Mouse (Mus musculus): ENCODE measurements around the gene Usp2. TPM values are rescaled to one million over a fixed set of nuclear protein-coding genes. Genes with fewer than 3 reads are reported as not detected.

The Usp2 gene
- total RNA-seq, 2 experiments from 2014 or later = 142 to 224 TPM

DNA sequence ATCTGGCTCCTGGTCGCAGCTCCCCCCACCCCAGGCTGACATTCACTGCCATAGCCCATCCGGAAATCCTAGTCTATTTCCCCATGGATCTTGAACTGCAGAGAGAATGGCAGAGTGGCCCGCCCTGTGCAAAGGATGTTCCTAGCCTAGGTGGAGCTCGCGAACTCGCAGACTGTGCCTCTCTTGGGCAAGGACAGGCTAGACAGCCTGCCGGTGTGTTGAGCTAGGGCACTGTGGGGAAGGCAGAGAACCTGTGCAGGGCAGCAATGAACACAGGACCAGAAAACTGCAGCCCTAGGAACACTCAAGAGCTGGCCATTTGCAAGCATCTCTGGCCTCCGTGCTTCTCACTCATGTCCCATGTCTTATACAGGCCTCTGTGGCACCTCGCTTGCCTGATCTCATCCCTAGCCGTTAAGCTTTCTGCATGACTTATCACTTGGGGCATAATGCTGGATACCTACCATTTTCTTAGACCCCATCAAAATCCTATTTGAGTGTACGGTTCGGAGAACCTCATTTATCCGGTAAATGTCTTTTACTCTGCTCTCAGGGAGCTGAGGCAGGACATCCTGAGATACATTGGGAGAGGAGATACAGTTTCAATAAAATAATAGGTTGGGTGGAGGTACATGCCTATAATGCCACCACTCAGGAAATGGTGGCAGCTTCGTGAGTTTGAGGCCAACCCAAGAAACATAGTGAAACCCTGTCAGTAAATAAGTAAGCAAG, 22.2 kb upstream of the Usp2 start:
- no peak for DNase-seq
- intact Hi-C loops (cut with DNase I; ENCODE audit: low total_unique reads) = loop anchor here (5.0 kb wide), 1 partner anchor 52 kb away; no protein-coding TSS in a partner anchor

DNA sequence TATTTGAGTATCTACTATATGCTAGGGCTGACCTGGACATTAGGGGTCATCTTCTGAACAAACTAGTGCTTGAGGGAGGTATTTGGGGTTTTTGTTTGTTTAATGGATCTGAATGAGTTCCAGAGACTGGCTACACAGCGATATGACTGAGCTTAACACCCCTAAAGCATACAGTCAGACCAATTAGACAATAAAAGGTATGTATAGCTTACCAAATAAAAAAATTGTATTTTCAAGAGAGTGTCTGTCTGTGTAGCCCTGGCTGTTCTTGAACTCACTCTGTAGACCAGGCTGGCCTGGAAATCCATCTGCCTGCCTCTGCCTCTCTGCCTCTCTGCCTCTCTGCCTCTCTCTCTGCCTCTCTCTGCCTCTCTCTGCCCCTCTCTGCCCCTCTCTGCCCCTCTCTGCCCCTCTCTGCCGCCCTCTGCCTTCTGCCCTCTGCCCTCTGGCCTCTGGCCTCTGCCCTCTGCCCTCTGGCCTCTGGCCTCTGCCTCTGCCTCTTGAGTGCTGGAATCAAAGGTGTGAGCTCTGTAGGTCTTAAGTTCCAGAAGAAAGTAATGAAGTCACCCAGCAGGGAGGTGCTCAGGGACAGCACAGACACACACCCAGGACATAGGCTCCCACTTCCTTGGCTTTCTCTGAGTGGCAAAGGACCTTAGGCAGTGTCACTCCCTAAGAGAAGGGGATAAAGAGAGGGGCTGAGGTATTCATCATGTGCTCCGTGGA, 21.5 kb upstream of the Usp2 start:
- intact Hi-C loops (cut with DNase I; ENCODE audit: low total_unique reads) = loop anchor here (5.0 kb wide), 1 partner anchor 53 kb away; no protein-coding TSS in a partner anchor
- DNase-seq = no peak

DNA sequence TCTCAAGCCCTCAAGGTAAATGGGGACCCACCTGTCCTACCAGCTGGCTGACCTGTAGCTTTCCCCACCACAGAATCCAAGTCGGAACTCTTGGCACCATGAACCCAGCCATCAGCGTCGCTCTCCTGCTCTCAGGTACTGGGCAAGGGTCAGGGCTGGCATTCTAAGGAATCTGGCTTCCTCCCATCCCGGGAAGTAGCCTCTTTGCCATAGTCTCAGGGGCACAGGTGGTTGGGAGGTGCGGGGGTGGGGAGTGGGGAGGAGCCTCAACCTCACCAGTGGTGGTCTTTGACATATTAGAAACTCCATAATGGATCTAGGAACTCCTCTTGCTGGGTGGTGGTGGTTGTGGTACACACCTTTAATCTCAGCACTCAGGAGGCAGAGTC, 20.9 kb upstream of the Usp2 start:
- no peak for DNase-seq
- intact Hi-C loops (cut with DNase I; ENCODE audit: low total_unique reads) = loop anchor here (5.0 kb wide), 1 partner anchor 54 kb away; no protein-coding TSS in a partner anchor

DNA sequence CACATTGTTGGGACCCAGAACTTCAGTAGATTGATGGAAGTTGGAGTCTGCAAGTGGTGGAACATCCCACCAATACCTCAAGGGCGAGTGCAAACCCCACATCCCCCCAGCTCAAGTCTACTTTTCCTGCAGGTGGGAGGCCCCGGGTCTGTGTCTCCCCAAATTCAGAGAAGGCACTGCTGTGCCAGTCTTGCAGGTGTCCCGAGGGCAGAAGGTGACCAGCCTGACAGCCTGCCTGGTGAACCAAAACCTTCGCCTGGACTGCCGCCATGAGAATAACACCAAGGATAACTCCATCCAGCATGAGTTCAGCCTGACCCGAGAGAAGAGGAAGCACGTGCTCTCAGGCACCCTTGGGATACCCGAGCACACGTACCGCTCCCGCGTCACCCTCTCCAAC, 20.4 kb upstream of the Usp2 start:
- intact Hi-C loops (cut with DNase I; ENCODE audit: low total_unique reads) = loop anchor here (5.0 kb wide), 1 partner anchor 54 kb away; no protein-coding TSS in a partner anchor

DNA sequence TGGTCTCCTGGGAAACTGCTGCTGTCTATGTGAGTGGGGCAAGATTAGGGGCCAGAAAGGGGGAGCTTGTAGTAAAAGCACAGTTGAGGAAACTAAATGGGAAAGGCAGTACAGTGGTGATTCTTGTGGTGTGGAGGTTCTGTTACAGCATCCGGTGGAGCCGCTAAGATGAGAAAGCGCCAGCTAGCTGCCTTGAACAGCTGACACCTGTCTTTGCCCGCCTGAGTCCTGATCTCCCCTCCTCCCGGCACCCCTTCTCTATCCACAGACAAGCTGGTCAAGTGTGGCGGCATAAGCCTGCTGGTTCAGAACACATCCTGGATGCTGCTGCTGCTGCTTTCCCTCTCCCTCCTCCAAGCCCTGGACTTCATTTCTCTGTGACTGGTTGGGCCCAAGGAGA, 19.8 kb upstream of the Usp2 start:
- intact Hi-C loops (cut with DNase I; ENCODE audit: low total_unique reads) = loop anchor here (5.0 kb wide), 1 partner anchor 55 kb away; no protein-coding TSS in a partner anchor
- DNase-seq = no peak

More for the DNA sequence above, 20.4 kb upstream of the Usp2 start:
- DNase-seq = no peak

DNA sequence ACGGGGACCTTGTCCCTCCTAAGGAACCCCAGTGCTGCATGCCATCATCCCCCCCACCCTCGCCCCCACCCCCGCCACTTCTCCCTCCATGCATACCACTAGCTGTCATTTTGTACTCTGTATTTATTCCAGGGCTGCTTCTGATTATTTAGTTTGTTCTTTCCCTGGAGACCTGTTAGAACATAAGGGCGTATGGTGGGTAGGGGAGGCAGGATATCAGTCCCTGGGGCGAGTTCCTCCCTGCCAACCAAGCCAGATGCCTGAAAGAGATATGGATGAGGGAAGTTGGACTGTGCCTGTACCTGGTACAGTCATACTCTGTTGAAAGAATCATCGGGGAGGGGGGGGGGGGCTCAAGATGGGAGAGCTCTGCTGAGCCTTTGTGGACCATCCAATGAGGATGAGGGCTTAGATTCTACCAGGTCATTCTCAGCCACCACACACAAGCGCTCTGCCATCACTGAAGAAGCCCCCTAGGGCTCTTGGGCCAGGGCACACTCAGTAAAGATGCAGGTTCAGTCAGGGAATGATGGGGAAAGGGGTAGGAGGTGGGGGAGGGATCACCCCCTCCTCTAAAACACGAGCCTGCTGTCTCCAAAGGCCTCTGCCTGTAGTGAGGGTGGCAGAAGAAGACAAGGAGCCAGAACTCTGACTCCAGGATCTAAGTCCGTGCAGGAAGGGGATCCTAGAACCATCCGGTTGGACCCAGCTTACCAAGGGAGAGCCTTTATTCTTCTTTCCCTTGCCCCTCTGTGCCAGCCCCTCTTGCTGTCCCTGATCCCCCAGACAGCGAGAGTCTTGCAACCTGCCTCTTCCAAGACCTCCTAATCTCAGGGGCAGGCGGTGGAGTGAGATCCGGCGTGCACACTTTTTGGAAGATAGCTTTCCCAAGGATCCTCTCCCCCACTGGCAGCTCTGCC, 19.0 kb upstream of the Usp2 start:
- DNase-seq = no peak
- intact Hi-C loops (cut with DNase I; ENCODE audit: low total_unique reads) = loop anchor here (5.0 kb wide), 1 partner anchor 56 kb away; no protein-coding TSS in a partner anchor

DNA sequence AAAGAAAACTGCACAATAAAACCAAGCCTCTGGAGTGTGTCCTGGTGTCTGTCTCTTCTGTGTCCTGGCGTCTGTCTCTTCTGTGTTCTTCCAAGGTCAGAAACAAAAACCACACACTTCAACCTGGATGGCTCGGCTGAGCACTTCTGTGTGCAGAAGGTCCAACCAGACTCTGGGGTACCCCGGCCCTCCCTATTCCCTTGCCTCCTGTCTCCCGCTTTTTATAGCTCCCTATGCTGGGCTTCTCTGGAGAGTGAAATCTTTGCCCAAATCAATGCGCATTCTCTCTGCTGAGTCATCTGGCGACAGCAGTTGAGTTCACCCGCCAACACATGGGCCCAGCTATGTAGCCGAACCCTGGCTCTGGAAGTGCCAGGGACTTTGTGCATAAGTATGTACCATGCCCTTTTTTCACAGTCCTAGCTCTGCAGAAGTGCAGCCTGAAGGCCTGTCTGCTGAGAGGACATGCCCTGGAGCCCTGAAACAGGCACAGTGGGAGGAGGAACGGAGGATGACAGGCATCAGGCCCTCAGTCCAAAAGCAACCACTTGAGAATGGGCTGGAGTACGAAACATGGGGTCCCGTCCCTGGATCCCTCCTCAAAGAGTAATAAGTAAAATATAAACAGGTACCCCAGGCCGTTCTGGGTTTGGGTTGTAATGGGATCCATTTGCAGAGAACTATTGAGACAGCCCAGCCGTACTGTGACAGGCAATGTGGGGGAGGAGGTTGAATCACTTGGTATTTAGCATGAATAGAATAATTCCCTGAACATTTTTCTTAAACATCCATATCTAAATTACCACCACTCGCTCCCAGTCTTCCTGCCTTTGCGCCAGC, 18.1 kb upstream of the Usp2 start:
- no peak for DNase-seq
- intact Hi-C loops (cut with DNase I; ENCODE audit: low total_unique reads) = loop anchor here (5.0 kb wide), 1 partner anchor 56 kb away; no protein-coding TSS in a partner anchor

DNA sequence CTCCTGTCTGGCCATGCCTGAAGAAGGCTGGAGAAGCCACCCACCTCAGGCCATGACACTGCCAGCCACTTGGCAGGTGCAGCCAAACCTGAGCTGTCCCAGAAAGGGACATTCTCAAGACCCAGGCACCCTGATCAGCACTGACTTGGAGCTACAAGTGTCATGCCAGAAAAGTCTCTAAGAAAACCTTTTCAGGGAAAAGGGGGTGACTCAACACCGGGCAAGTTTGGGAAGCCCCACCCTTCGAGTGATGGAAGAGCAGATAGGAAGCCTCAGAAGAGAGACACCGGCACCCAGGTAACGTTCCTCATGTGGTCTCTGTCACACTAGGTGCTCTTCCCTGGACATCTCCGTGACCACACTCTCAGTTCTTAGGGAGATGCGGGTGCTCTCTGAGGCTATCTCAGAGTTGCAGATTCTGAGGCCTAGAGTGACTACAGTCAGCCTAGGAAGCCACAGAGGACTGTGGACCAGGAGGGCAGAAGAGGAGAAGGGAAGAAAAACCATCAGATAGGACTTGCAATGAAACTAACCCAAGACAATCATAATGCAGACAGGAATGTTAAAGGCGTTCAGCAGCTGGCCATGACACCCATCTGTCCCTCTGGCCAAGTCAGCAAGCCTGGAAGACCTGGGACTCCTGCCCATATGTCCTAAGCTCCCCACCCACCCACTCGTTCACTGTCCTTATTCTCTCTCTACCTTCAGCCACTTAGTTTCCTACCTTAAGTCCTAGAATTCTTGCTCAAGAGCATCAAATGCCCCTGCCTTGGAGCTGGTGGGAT, 17.2 kb upstream of the Usp2 start:
- intact Hi-C loops (cut with DNase I; ENCODE audit: low total_unique reads) = loop anchor here (5.0 kb wide), 1 partner anchor 57 kb away; no protein-coding TSS in a partner anchor
- no peak for DNase-seq

DNA sequence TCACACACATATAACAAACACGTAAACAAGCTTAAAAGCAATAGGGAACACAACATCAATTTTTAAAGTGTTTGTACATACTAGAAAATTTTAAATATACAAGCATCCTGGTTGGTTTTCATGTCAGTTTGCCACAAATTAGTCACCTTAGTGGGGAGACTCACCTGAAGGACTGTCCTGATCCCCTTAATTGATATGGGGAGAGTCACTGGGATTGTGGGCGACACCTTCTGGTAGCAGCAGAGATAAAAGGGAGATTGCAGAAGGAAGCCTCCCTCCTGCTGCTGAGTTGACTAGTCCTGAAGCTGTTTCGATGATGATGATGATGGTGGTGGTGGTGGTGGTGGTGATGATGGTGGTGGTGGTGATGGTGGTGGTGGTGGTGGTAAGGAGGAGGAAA, 14.0 kb upstream of the Usp2 start:
- intact Hi-C loops (cut with DNase I; ENCODE audit: low total_unique reads) = no loop called here
- DNase-seq = no peak

DNA sequence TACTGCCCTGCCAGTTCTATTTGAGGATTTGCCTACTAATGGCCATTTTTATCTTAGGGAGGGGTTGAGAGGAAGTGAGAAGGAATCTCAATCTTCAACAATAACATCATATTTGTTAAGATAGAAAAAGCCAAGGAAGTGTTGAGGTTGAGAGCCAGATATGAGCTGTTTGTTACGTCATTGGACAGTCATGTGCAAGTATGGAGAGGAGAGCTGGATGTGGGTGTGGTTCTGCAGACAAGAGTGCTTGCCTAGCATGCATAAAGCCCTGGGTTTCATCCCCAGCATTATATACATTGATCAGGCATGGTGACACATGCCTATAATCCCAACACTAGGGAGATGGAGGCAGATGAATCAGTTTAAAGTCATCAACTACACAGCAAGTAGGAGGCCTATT, 12.9 kb upstream of the Usp2 start:
- intact Hi-C loops (cut with DNase I; ENCODE audit: low total_unique reads) = no loop called here
- no peak for DNase-seq

DNA sequence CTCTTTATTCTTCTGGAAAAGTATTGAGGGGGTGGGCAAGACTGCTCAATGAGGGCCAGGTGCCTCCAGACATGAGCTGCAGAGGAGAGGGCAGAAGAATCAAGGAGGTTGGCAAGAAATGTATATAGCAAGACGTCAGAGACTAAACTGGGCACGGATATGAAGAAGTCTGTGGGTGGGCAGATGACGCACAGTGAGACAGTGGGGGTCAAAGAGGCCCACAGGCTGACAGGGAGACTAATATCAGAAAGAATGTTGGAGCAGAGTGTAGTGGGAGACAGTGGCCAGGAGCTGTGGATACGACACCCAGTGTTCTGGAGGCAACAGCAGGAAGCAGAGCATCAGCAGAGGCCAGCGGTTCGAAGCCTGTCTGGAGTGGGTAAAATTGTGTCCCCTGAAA, 8.2 kb upstream of the Usp2 start:
- intact Hi-C loops (cut with DNase I; ENCODE audit: low total_unique reads) = no loop called here
- DNase-seq = no peak

DNA sequence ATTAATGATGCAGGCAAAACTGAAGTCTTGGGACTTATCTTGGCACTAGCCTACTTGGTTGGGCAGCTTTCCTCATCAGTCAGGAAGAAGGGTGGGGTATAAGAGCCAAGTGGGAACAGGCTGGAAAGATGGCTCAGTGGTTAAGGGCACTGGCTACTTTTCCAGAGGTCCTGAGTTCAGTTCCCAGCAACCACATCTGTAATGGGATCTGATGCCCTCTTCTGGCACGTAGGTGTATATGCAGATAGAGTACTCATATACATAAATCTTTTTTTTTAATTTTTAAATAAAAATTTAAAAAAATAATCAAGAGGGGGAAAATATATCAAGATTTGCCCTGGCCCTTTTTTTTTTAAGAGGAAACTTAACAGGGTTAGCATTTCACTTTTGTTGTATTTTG, 1.6 kb upstream of the Usp2 start:
- intact Hi-C loops (cut with DNase I; ENCODE audit: low total_unique reads) = no loop called here

DNA sequence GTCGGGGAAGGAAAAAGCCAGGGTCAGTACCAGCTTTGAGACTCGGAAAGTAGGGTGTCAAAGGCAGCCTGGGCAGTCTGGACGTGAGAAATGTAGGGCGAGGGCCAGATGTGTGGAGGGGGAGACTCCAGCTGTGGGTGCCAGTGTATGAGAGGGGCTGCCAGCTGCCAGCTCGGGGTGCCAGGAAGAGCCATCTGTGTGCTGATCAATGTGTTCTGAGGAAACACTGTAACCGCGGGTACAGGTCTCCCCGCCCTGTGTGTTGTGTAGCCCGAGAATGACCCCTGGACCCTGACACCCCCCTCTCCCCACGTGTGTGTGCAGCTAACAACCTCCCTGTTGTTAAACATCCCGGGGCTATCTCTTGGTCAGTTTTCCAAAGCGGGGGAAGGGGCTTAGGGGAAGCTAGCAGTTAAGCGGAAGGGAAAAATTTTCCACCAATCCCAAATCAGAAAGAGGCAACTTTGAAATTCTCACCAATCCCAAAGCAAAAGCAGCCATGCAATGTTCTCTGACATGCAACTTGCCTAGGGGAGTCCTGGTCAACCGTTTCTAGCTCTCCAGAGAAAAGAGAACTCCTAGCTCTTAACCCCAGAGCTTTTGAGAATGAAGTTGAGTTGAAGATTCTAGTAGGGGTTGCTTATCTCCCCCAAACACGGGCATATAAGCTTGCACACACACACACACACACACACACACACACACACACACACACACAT, 579 bp downstream of the Usp2 start:
- intact Hi-C loops (cut with DNase I; ENCODE audit: low total_unique reads) = no loop called here

More for the DNA sequence above, 1.6 kb upstream of the Usp2 start:
- DNase-seq = no peak

DNA sequence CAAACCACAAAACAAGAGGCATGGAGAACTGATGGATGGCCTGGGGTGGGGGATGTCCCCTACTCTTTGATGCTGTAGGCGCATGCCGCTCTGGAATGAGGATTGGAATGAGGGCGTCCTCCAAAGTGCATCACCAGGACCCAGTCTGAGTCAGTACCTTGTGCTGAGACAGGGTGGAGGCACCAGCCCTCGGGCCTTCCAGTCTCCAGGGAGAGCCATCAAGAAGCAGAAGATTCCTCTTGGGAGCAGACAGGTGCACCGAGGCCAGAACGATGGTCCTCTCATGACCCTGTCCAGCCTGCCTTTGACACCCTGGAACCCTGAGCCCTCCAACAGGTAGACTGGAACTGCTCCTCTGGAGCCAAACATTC, 1.1 kb downstream of the Usp2 start:
- intact Hi-C loops (cut with DNase I; ENCODE audit: low total_unique reads) = no loop called here
- DNase-seq = no peak

More for the DNA sequence above, 579 bp downstream of the Usp2 start:
- DNase-seq = no peak

DNA sequence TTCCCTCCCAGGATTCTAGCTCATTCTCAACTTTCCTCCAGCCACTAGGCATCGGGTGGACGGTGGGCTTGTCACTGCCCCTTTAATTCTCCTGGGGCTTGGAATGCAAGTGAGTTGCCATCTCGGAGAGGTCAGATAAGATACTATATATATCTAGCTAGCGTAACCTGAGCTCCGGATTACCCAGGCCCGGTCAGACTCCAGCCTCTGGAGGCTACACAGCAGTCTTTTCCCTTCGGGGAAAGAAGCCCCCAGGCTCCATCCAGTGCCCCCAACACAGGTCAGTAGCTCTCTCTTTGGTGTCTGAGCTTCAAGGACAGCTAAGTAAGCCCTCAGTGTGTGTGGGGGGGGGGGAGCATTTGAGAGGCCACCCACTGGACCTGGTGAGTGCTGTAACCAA, 2.4 kb downstream of the Usp2 start:
- DNase-seq = no peak
- intact Hi-C loops (cut with DNase I; ENCODE audit: low total_unique reads) = no loop called here

DNA sequence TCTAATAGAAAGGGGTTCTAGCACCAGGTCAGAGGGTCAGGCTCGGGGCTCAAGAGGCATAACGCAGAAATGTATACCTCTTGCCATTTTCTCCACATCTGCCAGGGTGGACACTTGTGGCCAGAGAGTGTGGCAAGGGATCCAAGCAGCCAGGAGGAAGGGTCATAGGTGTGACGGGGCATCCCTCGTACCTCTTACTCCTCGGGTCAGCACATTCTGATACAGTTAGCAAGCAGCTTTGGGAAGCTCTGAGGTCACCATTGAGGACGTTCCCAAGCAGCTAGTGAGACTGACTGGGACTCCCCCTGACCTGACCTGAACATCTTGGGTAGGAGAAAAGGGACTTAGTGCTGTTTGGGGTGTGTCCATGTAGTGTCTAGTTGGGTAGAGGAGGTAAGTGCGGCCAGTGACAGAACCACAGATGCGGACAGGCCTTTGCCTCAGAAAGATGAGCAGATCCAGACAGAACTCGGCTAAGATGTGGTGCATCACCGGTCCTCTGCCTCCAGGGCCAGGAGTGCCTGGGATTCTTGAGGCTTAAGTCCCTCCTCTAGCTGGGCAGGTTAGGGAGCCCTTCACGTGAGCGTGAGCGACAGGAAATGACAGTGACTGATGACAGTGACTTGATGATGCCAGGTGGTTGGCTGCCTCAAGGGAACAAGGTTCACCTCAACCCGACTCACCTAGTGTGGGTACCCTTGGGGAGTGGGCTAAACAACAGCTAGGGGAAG, 3.5 kb downstream of the Usp2 start:
- no peak for DNase-seq
- intact Hi-C loops (cut with DNase I; ENCODE audit: low total_unique reads) = no loop called here

DNA sequence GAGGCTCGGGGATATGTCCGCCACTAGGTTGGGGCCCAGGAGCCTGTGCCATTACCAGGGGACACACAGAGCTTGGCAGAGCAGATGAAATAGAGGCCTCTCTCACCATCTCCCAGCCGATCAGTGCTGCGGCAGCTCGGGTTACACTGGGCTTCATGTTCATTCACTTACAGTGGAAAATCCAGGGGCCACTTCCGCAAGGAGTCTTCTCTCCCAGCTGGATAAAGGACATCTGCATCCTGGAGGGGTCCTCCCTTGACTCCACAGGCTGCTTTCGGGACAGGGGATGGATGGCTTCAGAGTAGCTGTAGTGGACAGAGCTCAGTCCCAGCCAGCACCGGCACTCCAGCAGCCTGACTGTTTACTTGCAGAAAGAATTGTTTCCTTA, 4.0 kb downstream of the Usp2 start:
- intact Hi-C loops (cut with DNase I; ENCODE audit: low total_unique reads) = no loop called here
- DNase-seq = no peak

All from gastrocnemius, postnatal 14 days (tissue).